In the genomic region with DNA sequence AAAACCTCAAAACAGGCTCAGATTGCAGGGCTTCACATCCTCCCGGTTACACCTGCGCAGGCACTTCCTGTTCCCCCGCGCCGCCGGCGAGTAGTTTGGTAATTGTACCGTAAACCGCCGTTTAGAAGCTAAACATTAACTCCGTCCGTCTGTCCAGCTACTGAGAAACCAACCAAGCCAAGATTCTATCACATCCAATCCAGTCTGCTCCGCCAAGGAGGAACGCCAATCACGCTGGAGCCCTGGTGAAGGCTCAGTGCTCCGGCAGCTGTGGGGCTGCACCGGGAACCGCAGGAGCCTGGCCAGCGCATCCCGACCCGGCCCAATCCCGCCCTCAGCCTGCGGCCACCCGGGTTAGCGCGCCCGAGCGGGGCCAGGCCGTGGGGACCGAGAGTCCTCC, we compare ENCODE assay signal across 8 mouse cellular contexts. TPM values are rescaled to one million over a fixed set of nuclear protein-coding genes. Genes with fewer than 3 reads are reported as not detected.
DNase-seq lines count a peak whose midpoint lies in the region; ATAC-seq and TF ChIP-seq lines count a peak whose summit lies in the region.

No protein-coding gene starts in this region.

- peak overlapping the region; percentile 68 for H3ac ChIP-seq in C2C12 (ENCODE audit: control insufficient read depth, insufficient read length, low read depth)

- peak overlapping the region; percentile 88 for H3K27ac ChIP-seq in cortical plate, adult 2 months (ENCODE audit: insufficient read depth, low read length)

- ATAC-seq in erythroblast, adult 5-6 weeks (replicated peaks; ENCODE audit: low FRiP score, poor library complexity, severe bottlenecking): no peak; the same call in 1 of the 2 replicates

- peak; percentile 77 for DNase-seq in induced T-regulatory cell, adult 2 months (ENCODE audit: low read depth)
- peak; percentile 60 for DNase-seq in lung, postnatal 14 days
- peak; percentile 47 to 72 for DNase-seq in spleen, postnatal 4 days (ENCODE audit: low spot score in 2 of 2)
- no peak for DNase-seq in cerebellum, postnatal 36 days

- peak overlapping the region; percentile 83 for H3K4me3 ChIP-seq in erythroblast, embryonic 14.5 days (replicated peaks)
- H3K4me3 ChIP-seq in C2C12 (ENCODE audit: insufficient read depth, poor library complexity, severe bottlenecking): peak overlapping the region; percentile 72
- peak overlapping the region; percentile 83 for H3K4me3 ChIP-seq in cortical plate, adult 2 months (ENCODE audit: insufficient read depth, low read length)

- H3K79me2 ChIP-seq in C2C12 (ENCODE audit: control insufficient read depth, insufficient read depth): peaks cover 3% of the 10 kb centered on the region

- H3K79me3 ChIP-seq in C2C12 (ENCODE audit: low read depth): no peaks in the 10 kb centered on the region

- H3K36me3 ChIP-seq in erythroblast, embryonic 14.5 days (ENCODE audit: control insufficient read depth): peaks cover 2% of the 10 kb centered on the region
- H3K36me3 ChIP-seq in C2C12 (ENCODE audit: control insufficient read depth, insufficient read depth): peaks cover 4% of the 10 kb centered on the region

- H3K9me3 ChIP-seq in erythroblast, embryonic 14.5 days (ENCODE audit: control insufficient read depth, low read length): no peaks in the 10 kb centered on the region

- no peak for TF ChIP-seq CTCF in C2C12 (IDR thresholded peaks at IDR 0.05; ENCODE audit: control insufficient read depth, insufficient read depth, insufficient read length)
- no peak for TF ChIP-seq CTCF in cortical plate, adult 2 months (IDR thresholded peaks at IDR 0.05; ENCODE audit: extremely low read depth, insufficient read depth, low read length)

- H3K27me3 ChIP-seq in erythroblast, embryonic 14.5 days (ENCODE audit: control insufficient read depth): peaks cover 23% of the 10 kb centered on the region
- H3K27me3 ChIP-seq in C2C12 (ENCODE audit: control insufficient read depth, insufficient read depth, insufficient read length): no peaks in the 10 kb centered on the region

- H3K4me1 ChIP-seq in erythroblast, embryonic 14.5 days (ENCODE audit: control insufficient read depth): peaks cover 24% of the 10 kb centered on the region
- peaks cover 2% of the 10 kb centered on the region; the same call in 1 of the 2 replicates for H3K4me1 ChIP-seq in cortical plate, adult 2 months (ENCODE audit: control insufficient read depth, insufficient read depth, low read length)

- no peak for TF ChIP-seq POLR2A in cortical plate, adult 2 months (IDR thresholded peaks at IDR 0.05; ENCODE audit: extremely low read depth, insufficient read depth, low read length)

TF ChIP-seq in C2C12, 6 proteins besides CTCF, POLR2A, EP300 and RAD21:
- TF ChIP-seq MYOD1 (IDR thresholded peaks at IDR 0.05; ENCODE audit: control insufficient read depth, insufficient read length, low read depth): no peak
- TF ChIP-seq USF1 (IDR thresholded peaks at IDR 0.05; ENCODE audit: low read depth): no peak
- no peak for TF ChIP-seq MYOG (IDR thresholded peaks at IDR 0.05; ENCODE audit: control insufficient read depth, extremely low read depth, insufficient read length)
- no peak for TF ChIP-seq FOSL1 (IDR thresholded peaks at IDR 0.05; ENCODE audit: insufficient read depth, low read length, poor library complexity, severe bottlenecking)
- no peak for TF ChIP-seq MAX (IDR thresholded peaks at IDR 0.05)
- TF ChIP-seq CEBPB (IDR thresholded peaks at IDR 0.05; ENCODE audit: low read depth): no peak

RNA-seq across cellular contexts. Expression of a gene that starts 0.5 kb away (rescaled TPM):
- 0.01 and 0.10 TPM in 2 replicates for polyA plus RNA-seq in erythroblast, embryonic 14.5 days (2012)
- total RNA-seq in erythroblast, adult 5-6 weeks (2015; ENCODE audit: low replicate concordance): 1.5 and 2.7 TPM in 2 replicates
- 0.56 and 8.9 TPM in 2 replicates for total RNA-seq in erythroblast, adult 5-6 weeks (2017; ENCODE audit: low replicate concordance)
- 1.7 TPM for polyA plus RNA-seq in C2C12 (2012; fragmentation: generic; extraction: Trizol)
- polyA plus RNA-seq in cortical plate, adult 2 months (2012; rRNA removed): 10.7 and 11.4 TPM in 2 replicates

RNA-seq across cellular contexts. Expression of a gene that starts 51.0 kb away (rescaled TPM):
- not detected in 2 replicates for polyA plus RNA-seq in erythroblast, embryonic 14.5 days (2012)
- total RNA-seq in erythroblast, adult 5-6 weeks (2015; ENCODE audit: low replicate concordance): not detected in 2 replicates
- not detected in 2 replicates for total RNA-seq in erythroblast, adult 5-6 weeks (2017; ENCODE audit: low replicate concordance)
- polyA plus RNA-seq in C2C12 (2012; fragmentation: generic; extraction: Trizol): 0.06 TPM
- polyA plus RNA-seq in cortical plate, adult 2 months (2012; rRNA removed): not detected in 2 replicates

RNA-seq across cellular contexts. Expression of a gene that starts 59.8 kb away (rescaled TPM):
- polyA plus RNA-seq in erythroblast, embryonic 14.5 days (2012): 13.1 and 15.7 TPM in 2 replicates
- 21.3 and 33.6 TPM in 2 replicates for total RNA-seq in erythroblast, adult 5-6 weeks (2015; ENCODE audit: low replicate concordance)
- 9.3 and 12.0 TPM in 2 replicates for total RNA-seq in erythroblast, adult 5-6 weeks (2017; ENCODE audit: low replicate concordance)
- polyA plus RNA-seq in C2C12 (2012; fragmentation: generic; extraction: Trizol): 64.2 TPM
- polyA plus RNA-seq in cortical plate, adult 2 months (2012; rRNA removed): 70.8 and 80.5 TPM in 2 replicates

Comparison
In these comparisons a context has a peak if more than half of its experiments do, and no peak if none do; other contexts are left out.
1. DNase-seq: peak in induced T-regulatory cell, adult 2 months (single experiment), lung, postnatal 14 days (single experiment) and spleen, postnatal 4 days (2 of 2); none in cerebellum, postnatal 36 days (0 of 2).
2. Peak in every context shown above with its lines, with median percentiles within 50 percentile points of each other: H3K4me3 ChIP-seq.